Mouse (Mus musculus) ZHBTc4 (cell line): ENCODE data around the gene Myef2.

Source experiments
- DNase-seq: peaks from one replicate; pipeline ENCODE4 v3.0.0-alpha.2; 2011; ENCODE audit warnings: low read depth, low spot score

The Myef2 gene

GRCm38 (mm10) chr2:125067894-125068293 is 55.6 kb downstream of the Myef2 start, which contains the start of gene Slc24a5:
Slc24a5 (plus strand) TSS chr2:125068124.
- no peak for DNase-seq

- no peak for DNase-seq
These were observed 56.1 kb downstream of the Myef2 start for GRCm38 (mm10) chr2:125067373-125067772.

GRCm38 (mm10) chr2:125062944-125063343 is 60.5 kb downstream of the Myef2 start:
- no peak for DNase-seq

DNA sequence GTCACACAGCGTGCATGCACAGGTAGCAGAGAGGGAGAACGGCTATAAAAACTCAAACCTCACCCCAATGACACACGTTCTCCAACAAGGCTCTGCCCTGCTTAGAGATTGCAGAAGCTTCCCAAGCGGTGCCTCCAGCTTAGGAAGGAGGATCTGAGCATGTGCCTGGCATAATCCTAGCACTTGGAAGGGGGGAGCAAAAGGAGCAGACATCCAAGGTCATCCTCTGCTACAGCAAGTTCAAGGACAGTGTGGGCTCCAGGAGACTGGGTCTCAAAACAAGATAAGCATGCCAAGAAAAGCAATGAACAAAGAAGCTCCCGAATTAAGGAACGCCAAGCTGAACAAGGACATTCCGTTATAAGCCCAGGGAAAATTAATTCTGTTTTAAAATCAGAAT is 62.0 kb downstream of the Myef2 start:
- no peak for DNase-seq

DNA sequence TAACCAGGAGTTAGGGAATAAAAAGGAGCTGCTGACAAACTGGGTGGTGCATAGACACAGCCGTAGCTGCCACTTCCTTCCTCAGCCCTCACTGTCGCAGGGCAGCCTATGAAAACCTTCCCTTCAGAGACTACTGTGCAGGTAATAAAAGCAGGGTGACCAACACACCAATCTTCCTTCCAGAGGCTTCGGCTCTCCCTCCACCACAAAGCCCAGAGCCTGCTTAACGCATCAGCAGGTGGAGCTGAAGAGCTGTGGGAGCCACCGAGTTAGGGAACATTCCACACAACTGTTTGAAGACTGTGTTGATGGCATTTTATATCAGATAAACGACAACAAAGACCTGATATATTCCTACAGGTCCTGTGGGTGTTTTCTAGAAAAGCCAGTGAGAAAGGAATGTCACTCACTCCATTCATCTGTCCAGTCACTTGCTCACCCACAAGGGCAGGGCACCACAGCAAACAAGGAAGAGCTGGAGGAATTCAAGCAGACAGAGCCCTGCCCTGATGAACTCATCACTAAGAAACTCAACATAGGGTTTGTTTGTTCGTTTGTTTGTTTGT is 66.1 kb downstream of the Myef2 start:
- DNase-seq = peak; percentile 53

GRCm38 (mm10) chr2:125055316-125055903 is 68.1 kb downstream of the Myef2 start:
- DNase-seq = peak; percentile 27
